Mouse (Mus musculus) stomach, postnatal 0 days (tissue): ENCODE measurements at regions not wholly inside any gene's neighbourhood (a gene's known extent, or its start where the extent isn't known, plus 50 kb on each side); places are given as distances from the start of the nearest gene placed in this dataset.

Source experiments
- CTCF ChIP-seq: IDR thresholded peaks from 2 replicates; pipeline ENCODE4 v1.5.1; 2016; ENCODE audit warnings: antibody characterized with exemption, low read depth, mild to moderate bottlenecking, moderate library complexity
- EP300 ChIP-seq: optimal IDR thresholded peaks from 2 replicates; pipeline ENCODE3; 2016; ENCODE audit warnings: antibody characterized with exemption

DNA sequence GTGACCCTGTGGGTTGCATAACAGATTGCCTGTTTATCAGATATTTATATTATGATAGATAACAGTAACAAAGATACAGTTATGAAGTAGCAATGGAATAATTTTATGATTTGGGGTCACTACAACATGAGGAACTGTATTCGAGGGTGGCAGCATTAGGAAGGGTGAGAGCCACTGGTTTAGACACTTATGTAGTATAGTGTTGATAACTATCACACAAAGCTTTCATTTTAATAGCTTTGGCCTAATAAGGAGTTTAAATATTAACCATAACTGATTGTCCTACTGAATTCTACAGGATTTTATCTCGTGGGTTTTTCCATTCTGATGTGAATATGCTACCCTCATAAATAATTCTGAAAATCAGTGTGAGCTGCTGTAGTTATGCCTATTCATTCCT, 538.6 kb upstream of the Cited2 start:
- TF ChIP-seq CTCF: no peak
- no peak for TF ChIP-seq EP300
